Mouse (Mus musculus): Measurements from ENCODE around the gene Cytip. TPM values are rescaled to one million over a fixed set of nuclear protein-coding genes. Genes with fewer than 3 reads are reported as not detected.

Gene Cytip
- total RNA-seq (2023) = 271 and 331 TPM in 2 replicates

GRCm38 (mm10) chr2:58195346-58195745, at the start of gene Cytip:
Gene Cytip, minus strand, starts transcription at chr2:58195532.

Other genes starting within 250 kb of the Cytip start
- gene Galnt5, start 197.6 kb downstream of the Cytip start, total RNA-seq (2023) = not detected in 2 replicates
- gene Ermn, start 142.7 kb downstream of the Cytip start, total RNA-seq (2023) = not detected in 2 replicates
- not detected in 2 replicates for gene Acvr1c, start 162.4 kb upstream of the Cytip start, total RNA-seq (2023)

Measured in neutrophil, adult 65 days (primary cell).